Mouse (Mus musculus) cerebellum, adult 2 months (tissue): ENCODE results near the gene Kdm3a. TPM values are rescaled to one million over a fixed set of nuclear protein-coding genes. Genes with fewer than 3 reads are reported as not detected.
A peak's percentile ranks its signal among the peaks of the same experiment; 100 is the strongest.

ENCODE experiments used
- DNase-seq, 2 experiments: peaks; one replicate each; pipeline ENCODE4 v3.0.0; 2021
- H3K27ac ChIP-seq: fragments of 200-500 bp; 2 replicates; pipeline ENCODE4 v1.5.1; 2012; ENCODE audit warnings: low read length, control low read depth, inconsistent platforms; ENCODE audit not compliant: insufficient read depth
- H3K27me3 ChIP-seq: fragments of 200-500 bp; 2 replicates; pipeline ENCODE4 v1.6.1; 2012; ENCODE audit warnings: inconsistent platforms, mild to moderate bottlenecking, low read length, moderate library complexity; ENCODE audit not compliant: control insufficient read depth, insufficient read depth
- H3K4me1 ChIP-seq: fragments of 200-500 bp; 2 replicates; pipeline ENCODE4 v1.6.1; 2011; ENCODE audit warnings: low read length; ENCODE audit not compliant: control insufficient read depth, insufficient read depth
- H3K4me3 ChIP-seq: fragments of 200-500 bp; replicated peaks from 2 replicates; pipeline ENCODE3; 2011; ENCODE audit warnings: mild to moderate bottlenecking, low read depth, low read length, control low read depth; ENCODE audit not compliant: insufficient read depth
- CTCF ChIP-seq: fragments of 200-500 bp; IDR thresholded peaks from 2 replicates; pipeline ENCODE4 v1.5.1; 2011; ENCODE audit warnings: low read depth, mild to moderate bottlenecking, control low read depth, low read length, moderate library complexity, borderline replicate concordance; ENCODE audit not compliant: insufficient read depth
- POLR2A ChIP-seq: fragments of 200-500 bp; IDR thresholded peaks from 2 replicates; pipeline ENCODE4 v1.6.1; 2011; ENCODE audit warnings: low read length, control low read depth, borderline replicate concordance; ENCODE audit not compliant: insufficient read depth
- WGBS: fragments of 180-500 bp; shearing (Covaris S2); methylation state at CpG from one replicate; pipeline ENCODE4 v1.1.7; 2018; 5-methylcytosine and 5-hydroxymethylcytosine counted together
- polyA plus RNA-seq: library from polyadenylated mRNA; depleted of rRNA; stranded (reverse); fragments of >200 nt; gene quantifications from 2 replicates; pipeline ENCODE4 v1.2.3, GENCODE M21; 2012

Kdm3a gene
- polyA plus RNA-seq, 1 experiment: 26.9 TPM

- Histone ChIP-seq H3K27ac (peak overlapping the region; percentile 33; the same call in 1 of the 2 replicates), H3K27me3 (no peaks in the 10 kb centered on the region), H3K4me1 (no peaks in the 10 kb centered on the region; the same call in 1 of the 2 replicates), H3K4me3 (peak overlapping the region; percentile 97)
- peak; percentile 59 to 66 for DNase-seq
- TF ChIP-seq POLR2A: no peak
- TF ChIP-seq CTCF: no peak
- 2% methylated on average over 42 of the region's 42 CpGs for WGBS
Observed at GRCm38 (mm10) chr6:71631706-71632461, 906 bp downstream of the Kdm3a start.

- H3K27ac ChIP-seq: no peak overlapping the region
- H3K4me3 ChIP-seq: peak overlapping the region; percentile 15
- WGBS: 32% methylated on average over 2 of the region's 2 CpGs
- H3K4me1 ChIP-seq: no peaks in the 10 kb centered on the region; the same call in 1 of the 2 replicates
- no peak for DNase-seq
- H3K27me3 ChIP-seq: no peaks in the 10 kb centered on the region
- TF ChIP-seq POLR2A (no peak), CTCF (no peak)
Observed at GRCm38 (mm10) chr6:71631196-71631595, 1.6 kb downstream of the Kdm3a start.

GRCm38 (mm10) chr6:71627325-71627724 lies 5.5 kb downstream of the Kdm3a start:
- TF ChIP-seq CTCF: no peak
- no peak for TF ChIP-seq POLR2A
- no peak for DNase-seq

GRCm38 (mm10) chr6:71625984-71626383 lies 6.8 kb downstream of the Kdm3a start:
- 97% methylated on average over 2 of the region's 2 CpGs for WGBS
- TF ChIP-seq POLR2A (no peak), CTCF (no peak)

More at GRCm38 (mm10) chr6:71627325-71627724, 5.5 kb downstream of the Kdm3a start:
- H3K27me3 ChIP-seq: no peaks in the 10 kb centered on the region
- no peak overlapping the region for H3K4me3 ChIP-seq
- no peak overlapping the region for H3K27ac ChIP-seq
- no peaks in the 10 kb centered on the region; the same call in 1 of the 2 replicates for H3K4me1 ChIP-seq

GRCm38 (mm10) chr6:71624723-71625122 lies 8.1 kb downstream of the Kdm3a start:
- DNase-seq: no peak
- TF ChIP-seq CTCF (no peak), POLR2A (no peak)
- Histone ChIP-seq H3K27ac (no peak overlapping the region), H3K27me3 (no peaks in the 10 kb centered on the region), H3K4me3 (no peak overlapping the region), H3K4me1 (no peaks in the 10 kb centered on the region)

More at GRCm38 (mm10) chr6:71625984-71626383, 6.8 kb downstream of the Kdm3a start:
- H3K4me1 ChIP-seq: no peaks in the 10 kb centered on the region; the same call in 1 of the 2 replicates
- no peak overlapping the region for H3K4me3 ChIP-seq
- no peaks in the 10 kb centered on the region for H3K27me3 ChIP-seq
- DNase-seq: no peak
- no peak overlapping the region for H3K27ac ChIP-seq

- H3K27me3 ChIP-seq: no peaks in the 10 kb centered on the region
- no peak overlapping the region for H3K4me3 ChIP-seq
- TF ChIP-seq CTCF (no peak), POLR2A (no peak)
- whole genome bisulfite sequencing: 46% methylated on average over 5 of the region's 5 CpGs
- peak; percentile 20 to 35 for DNase-seq
- no peak overlapping the region for H3K27ac ChIP-seq
- no peaks in the 10 kb centered on the region for H3K4me1 ChIP-seq
Observed at GRCm38 (mm10) chr6:71621981-71622380, 10.8 kb downstream of the Kdm3a start.

- Histone ChIP-seq H3K4me1 (no peaks in the 10 kb centered on the region), H3K27ac (0 out of 2 replicates have a peak overlapping the region, but pooled peaks have one; percentile 16), H3K27me3 (no peaks in the 10 kb centered on the region), H3K4me3 (no peak overlapping the region)
- TF ChIP-seq CTCF: no peak
- TF ChIP-seq POLR2A: no peak
- WGBS: 80% methylated on average over 5 of the region's 5 CpGs
- DNase-seq: no peak
Observed at GRCm38 (mm10) chr6:71621551-71621950, 11.2 kb downstream of the Kdm3a start.

- no peak for DNase-seq
- WGBS: 68% methylated on average over 5 of the region's 5 CpGs
- H3K4me3 ChIP-seq: no peak overlapping the region
- no peaks in the 10 kb centered on the region for H3K4me1 ChIP-seq
- H3K27me3 ChIP-seq: no peaks in the 10 kb centered on the region
- no peak overlapping the region for H3K27ac ChIP-seq
- TF ChIP-seq CTCF (no peak), POLR2A (no peak)
Observed at GRCm38 (mm10) chr6:71616959-71617358, 15.8 kb downstream of the Kdm3a start.

GRCm38 (mm10) chr6:71613225-71613624 lies 19.6 kb downstream of the Kdm3a start:
- Histone ChIP-seq H3K4me1 (no peaks in the 10 kb centered on the region), H3K27ac (no peak overlapping the region), H3K27me3 (no peaks in the 10 kb centered on the region), H3K4me3 (no peak overlapping the region)
- DNase-seq: no peak
- no peak for TF ChIP-seq POLR2A
- TF ChIP-seq CTCF: no peak
